Mouse (Mus musculus): ENCODE data around the gene Etv3.

GRCm38 (mm10) chr3:87518425-87518824 lies 6.8 kb upstream of the Etv3 start:
- TF ChIP-seq CTCF (IDR thresholded peaks at IDR 0.05; ENCODE audit: low read depth, low read length) (no peak), POLR2A (IDR thresholded peaks at IDR 0.05; ENCODE audit: extremely low read depth, insufficient read depth, low read length) (no peak)
